In genomic region chr3:139860831-139861371, GRCm38 (mm10) we compare ENCODE assay signal across 10 mouse cellular contexts.
DNase-seq lines count a peak whose midpoint lies in the region; ATAC-seq and TF ChIP-seq lines count a peak whose summit lies in the region.
"Had no signal": no experiment of that assay in that cellular context is flagged by ENCODE, and none has a peak within 500 bp of the region (broad histone marks: within the 10 kb centered on the region; RNA-seq: fewer than 3 reads in every experiment).

No protein-coding gene starts in this region.

- WGBS in forebrain, postnatal 0 days = 18% methylated on average over 9 of the region's 9 CpGs

- H3K9me3 ChIP-seq in forebrain, postnatal 0 days (ENCODE audit: low read length) = no peaks in the 10 kb centered on the region
- H3K9me3 ChIP-seq: lung, embryonic 15.5 days had no signal

- no peak overlapping the region for H3K4me2 ChIP-seq in forebrain, postnatal 0 days (ENCODE audit: low read depth)
- H3K4me2 ChIP-seq: lung, embryonic 15.5 days had no signal

- no peaks in the 10 kb centered on the region for H3K27me3 ChIP-seq in forebrain, postnatal 0 days (ENCODE audit: insufficient read depth, low read length)
- H3K27me3 ChIP-seq: lung, embryonic 15.5 days; Patski had no signal

- ATAC-seq in forebrain, postnatal 0 days = peak; percentile 56; the same call in 1 of the 2 replicates
- ATAC-seq: Patski had no signal

- H3K4me1 ChIP-seq in forebrain, postnatal 0 days (ENCODE audit: insufficient read depth) = no peaks in the 10 kb centered on the region
- H3K4me1 ChIP-seq: lung, embryonic 15.5 days had no signal

- H3K27ac ChIP-seq in forebrain, postnatal 0 days (ENCODE audit: low read depth, low read length) = no peak overlapping the region
- H3K27ac ChIP-seq: lung, embryonic 15.5 days had no signal

- H3K4me3 ChIP-seq in forebrain, postnatal 0 days (ENCODE audit: low read depth, low read length) = no peak overlapping the region
- H3K4me3 ChIP-seq: lung, embryonic 15.5 days had no signal

- DNase-seq in Muller cell, postnatal 12 days (ENCODE audit: inconsistent ontology term) = peak; percentile 29
- DNase-seq in brain, adult 2 months (ENCODE audit: low read depth, low spot score) = peak; percentile 26
- peak; percentile 13 for DNase-seq in forebrain, postnatal 0 days
- DNase-seq in mesoderm, embryonic 11.5 days (ENCODE audit: low read depth, low spot score) = peak; percentile 68
- DNase-seq in urinary bladder, postnatal 4 days (ENCODE audit: low spot score in 2 of 2) = no peak
- DNase-seq in right cerebral cortex, postnatal 4 days = no peak
- DNase-seq in layer of hippocampus, postnatal 36 days = no peak
- DNase-seq: kidney, adult 11 months had no signal

- H3K36me3 ChIP-seq in forebrain, postnatal 0 days (ENCODE audit: insufficient read depth) = no peaks in the 10 kb centered on the region
- H3K36me3 ChIP-seq: lung, embryonic 15.5 days had no signal

- no peak for TF ChIP-seq CTCF in forebrain, postnatal 0 days (IDR thresholded peaks at IDR 0.05; ENCODE audit: low read depth)

- H3K9ac ChIP-seq in forebrain, postnatal 0 days = no peak overlapping the region
- H3K9ac ChIP-seq: lung, embryonic 15.5 days had no signal

Comparison
In these comparisons a context has a peak if more than half of its experiments do, and no peak if none do; other contexts are left out.
1. DNase-seq: peak in Muller cell, postnatal 12 days (single experiment), brain, adult 2 months (single experiment), forebrain, postnatal 0 days (single experiment) and mesoderm, embryonic 11.5 days (single experiment); none in urinary bladder, postnatal 4 days (0 of 2), right cerebral cortex, postnatal 4 days (single experiment) and layer of hippocampus, postnatal 36 days (0 of 2).